Mouse (Mus musculus) cerebellum, postnatal 10 days (tissue): ENCODE measurements around the gene Ccdc117.
A peak's percentile ranks its signal among the peaks of the same experiment; 100 is the strongest.
"Not testable (repeated sequence)": the region's sequence is repeated elsewhere in the genome, so short reads cannot be mapped to it uniquely, and the experiment has no call there.

ENCODE experiments used
- DNase-seq, 2 experiments: peaks; one replicate each; pipeline ENCODE4 v3.0.0; 2021; ENCODE audit warnings: mixed read lengths in 2 of 2

Gene Ccdc117

DNA sequence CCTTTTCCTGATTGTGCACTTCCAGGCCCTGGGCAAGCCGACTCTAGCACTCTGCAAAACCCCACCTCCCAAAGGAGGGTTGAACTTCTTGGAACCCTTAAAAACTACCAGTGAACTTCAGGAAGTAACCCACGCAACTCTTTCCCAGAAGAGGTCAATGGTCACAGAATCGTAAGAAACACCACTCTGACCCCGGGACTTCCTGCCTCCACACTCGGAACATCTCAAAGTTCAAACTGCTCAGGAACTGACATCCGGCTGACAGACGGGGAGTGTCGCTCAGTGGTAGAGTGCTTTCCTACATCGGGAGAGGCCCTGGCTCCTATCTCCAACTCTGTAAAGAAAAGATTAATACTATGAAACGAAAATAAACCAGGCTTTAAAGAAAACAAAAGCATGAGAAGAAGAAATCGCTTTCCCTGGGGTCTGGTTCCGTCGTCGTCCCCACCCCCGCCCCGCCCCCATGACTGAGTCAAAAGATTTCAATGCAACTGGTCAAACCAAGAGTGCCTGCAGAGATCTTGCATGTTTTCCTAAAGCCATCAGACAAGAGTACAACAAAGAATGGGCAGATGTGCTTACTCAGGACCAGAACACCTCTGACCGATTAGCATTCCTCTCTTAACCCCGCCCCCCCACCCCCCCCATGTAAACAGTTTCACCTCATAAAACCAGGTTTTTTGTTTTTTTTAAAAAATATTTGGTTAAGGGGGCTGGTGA lies 36.0 kb downstream of the Ccdc117 start:
- no peak for DNase-seq

DNA sequence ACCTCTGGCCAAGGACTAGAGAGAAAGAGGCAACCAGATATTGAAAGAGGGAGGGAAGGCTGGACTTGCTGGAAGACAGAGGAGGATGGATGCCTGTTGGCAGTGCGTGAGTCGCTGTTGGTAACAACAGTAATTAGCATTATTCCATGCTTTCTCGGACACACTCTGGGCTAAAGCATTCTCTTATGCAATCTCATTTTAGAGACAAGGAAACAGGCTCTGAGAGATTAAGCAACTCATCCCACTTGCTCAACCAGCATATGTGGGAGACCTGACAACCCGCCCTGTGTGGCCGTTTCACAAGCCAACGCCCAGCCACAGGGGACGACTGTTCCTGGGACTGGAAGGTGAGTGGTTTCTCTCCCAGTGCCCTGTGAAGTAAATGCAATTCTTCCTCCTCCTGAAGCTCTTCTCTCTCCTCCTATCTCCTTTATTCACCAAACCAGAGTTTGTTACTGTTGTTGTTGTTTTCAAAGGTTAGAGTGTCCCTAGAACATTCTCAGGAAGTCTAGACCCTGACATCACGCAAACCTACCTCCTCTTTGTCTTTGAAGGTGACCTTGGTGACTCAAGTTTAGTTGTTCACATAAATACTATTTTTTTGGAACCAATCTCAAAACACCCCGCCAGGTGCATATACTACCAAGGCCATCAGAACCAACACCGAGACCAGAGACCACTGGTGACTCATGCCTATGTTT lies 39.5 kb downstream of the Ccdc117 start:
- DNase-seq, result no peak

DNA sequence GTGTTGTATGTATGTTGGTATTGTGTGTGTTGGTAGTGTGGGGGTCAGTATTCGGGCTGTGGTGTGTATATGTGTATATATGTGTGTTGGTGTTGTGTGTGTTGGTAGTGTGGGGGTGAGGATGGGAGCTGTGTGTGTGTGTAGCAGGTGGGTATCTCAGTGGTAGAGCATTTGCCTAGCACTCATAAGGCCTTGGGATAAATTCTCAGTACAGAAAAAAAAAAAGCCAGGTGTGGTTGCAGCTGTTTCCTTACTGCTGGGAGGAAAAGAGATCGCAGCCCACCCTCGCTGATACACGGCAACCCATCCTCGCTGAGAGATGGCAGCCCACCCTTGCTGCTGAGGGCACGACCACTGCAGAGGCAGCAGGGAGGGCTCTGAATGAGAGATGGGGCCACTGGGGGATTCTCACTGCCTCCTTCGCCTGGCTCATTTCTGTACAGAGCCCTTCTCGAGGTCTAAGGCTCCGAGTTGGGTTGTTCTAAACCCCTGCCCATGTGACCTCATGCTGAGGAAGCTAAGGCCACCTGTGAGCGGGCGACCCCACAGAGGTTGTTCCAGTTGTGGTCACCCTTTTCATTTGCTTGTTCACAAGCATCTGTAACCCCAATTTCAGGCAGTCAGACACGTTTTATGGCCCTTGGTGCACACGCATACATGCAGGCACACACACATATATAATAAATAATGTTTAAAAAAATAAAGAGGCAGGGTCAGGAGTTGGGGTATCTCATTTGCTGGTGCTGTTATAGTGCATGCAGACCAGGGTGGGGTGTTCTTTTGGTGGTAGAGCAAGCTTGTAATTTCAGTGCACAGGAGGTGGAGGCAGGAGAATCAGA lies 40.9 kb downstream of the Ccdc117 start:
- no peak for DNase-seq

DNA sequence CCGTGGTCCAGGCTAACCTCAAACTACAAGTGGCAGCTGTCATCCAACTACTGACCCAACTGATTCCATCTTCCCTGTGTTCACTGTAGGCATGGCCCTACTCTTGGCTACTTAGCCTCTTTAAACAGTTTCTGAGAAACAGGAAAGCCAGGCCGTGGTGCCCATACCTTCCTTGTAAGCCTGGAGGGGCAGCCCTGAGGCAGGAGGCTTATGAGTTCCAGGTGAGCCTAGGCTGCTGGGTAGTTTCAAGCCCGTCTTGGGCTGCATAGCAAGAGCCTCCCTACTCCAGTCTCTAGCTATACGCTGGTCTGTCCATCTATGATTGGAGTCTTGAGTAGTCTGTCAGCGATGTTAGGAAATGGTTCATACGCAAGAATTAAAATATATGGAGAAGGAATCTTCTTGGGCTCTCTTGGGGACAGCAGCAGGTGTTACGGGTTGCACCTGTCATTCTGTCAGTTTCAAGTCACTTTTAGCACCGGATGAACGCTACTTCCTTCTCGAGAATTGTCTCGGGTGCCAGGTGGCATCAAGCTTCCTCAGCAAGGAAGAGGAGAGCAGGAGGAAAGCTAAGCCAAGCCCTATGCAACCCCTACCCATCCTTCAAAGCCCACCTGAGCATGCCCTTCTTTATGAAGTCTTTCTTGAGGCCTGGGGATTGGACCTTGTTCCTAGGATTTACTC lies 41.9 kb downstream of the Ccdc117 start:
- no peak for DNase-seq

DNA sequence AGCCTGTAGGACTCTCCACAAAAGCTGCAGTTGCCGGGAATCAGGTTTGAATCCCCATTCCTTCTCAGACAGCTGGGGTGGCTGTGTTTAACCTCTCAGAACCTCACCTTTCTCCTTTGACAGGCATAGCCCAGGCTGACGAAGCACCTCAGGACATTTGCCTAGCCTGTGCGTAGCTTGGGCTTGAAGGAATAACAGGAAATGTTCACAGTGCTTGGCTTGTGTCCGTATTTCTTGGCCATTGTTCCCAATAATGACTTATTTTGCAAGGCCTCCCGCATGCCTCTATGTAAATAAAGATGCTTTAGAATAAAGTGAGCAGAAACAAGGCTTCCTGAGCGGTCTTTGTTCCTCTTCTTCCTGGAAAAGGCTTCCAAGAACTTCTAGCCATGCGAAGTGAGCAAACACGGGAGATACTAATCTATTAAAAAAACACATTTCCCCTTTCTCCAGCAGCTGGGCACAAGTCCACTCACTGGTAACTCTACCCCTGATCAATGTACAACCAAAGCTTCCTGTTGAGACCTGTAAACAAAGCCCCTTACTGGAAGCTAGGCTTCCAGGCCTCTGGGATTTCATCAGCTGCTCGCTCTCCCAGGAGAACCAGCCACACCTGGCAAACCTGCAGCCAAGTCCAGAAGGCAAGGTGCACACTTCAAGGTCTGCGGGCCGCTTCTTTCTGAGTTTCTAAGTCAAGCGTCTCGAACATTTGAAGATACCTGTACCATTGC lies 42.9 kb downstream of the Ccdc117 start:
- no peak for DNase-seq

GRCm38 (mm10) chr11:5498422-5498821 lies 43.6 kb downstream of the Ccdc117 start:
- no peak for DNase-seq

- DNase-seq, result no peak
Measured at GRCm38 (mm10) chr11:5496559-5497248, 45.3 kb downstream of the Ccdc117 start.

DNA sequence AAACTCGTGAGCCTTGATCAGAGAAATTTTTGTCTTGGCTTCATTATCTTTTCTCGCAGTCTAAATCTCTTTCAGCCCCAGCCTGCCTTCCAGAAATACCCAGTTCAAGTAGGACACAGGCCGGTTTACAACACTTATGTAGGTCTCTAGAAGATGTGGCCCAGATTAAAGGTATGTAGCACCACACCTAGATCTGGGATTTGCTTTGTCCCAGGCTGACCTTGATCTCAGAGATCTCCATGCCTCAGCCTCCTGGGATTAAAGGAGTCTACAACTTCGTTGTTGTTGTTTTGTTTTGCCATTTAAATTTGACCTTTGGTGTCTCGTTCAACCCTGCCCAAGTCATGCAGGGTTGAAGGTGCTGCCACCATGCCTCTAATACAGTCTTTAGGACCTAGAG lies 46.1 kb downstream of the Ccdc117 start:
- no peak for DNase-seq

DNA sequence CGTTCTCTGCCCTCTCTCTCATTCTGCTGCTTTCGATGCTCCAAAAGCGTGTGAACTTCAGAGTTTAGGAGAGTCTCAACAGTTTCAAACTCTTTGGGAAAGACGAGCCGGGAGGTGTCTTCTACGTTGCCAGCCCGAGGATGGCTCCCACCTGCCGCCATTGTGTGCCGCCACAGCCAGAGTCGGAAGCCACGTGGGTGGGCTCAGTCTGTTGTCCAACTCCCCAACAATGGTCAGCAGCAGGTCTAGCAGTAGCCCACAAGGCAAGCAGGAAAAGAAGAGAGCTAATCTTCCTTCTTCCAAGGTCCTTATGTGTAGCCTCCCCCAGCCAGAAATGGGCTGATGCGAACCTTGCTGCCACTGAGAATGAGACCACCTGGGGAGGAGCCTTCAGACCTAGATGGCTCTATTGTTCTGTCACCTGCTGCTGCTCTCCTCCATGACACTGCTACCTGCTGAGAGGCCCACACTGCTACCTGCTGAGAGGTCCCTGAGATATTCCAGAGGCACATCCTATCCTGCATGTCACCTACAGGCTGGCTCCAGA lies 46.6 kb downstream of the Ccdc117 start:
- DNase-seq, result no peak

- DNase-seq, result no peak
Measured at GRCm38 (mm10) chr11:5493869-5494268, 48.1 kb downstream of the Ccdc117 start.

- no peak for DNase-seq
Measured at GRCm38 (mm10) chr11:5491912-5492311, 50.1 kb downstream of the Ccdc117 start.

- DNase-seq, result no peak
Measured at GRCm38 (mm10) chr11:5490989-5491656, 50.9 kb downstream of the Ccdc117 start.

DNA sequence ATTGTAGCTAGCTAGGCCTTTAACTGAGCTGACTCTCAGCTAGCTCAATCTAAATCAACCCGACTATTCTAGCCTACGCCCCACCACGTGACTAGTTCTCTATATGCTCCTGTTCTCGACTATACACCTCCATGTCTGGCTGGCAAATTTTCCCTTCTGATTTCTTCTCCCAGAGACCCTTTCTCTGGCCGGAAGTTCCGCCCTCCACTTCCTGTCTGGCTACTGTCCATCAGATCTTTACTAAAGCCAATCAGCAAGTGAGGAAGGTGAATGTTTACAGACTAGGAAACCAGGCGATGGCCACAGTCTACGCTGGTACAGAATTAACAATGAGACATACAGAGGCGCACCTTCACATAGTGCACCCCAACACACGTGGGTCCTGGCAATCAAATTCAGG lies 52.6 kb downstream of the Ccdc117 start:
- DNase-seq, result not testable (repeated sequence)

GRCm38 (mm10) chr11:5485193-5486011 lies 56.6 kb downstream of the Ccdc117 start:
- DNase-seq, result peak; percentile 91 to 94

GRCm38 (mm10) chr11:5482581-5482980 lies 59.4 kb downstream of the Ccdc117 start:
- no peak for DNase-seq
